Comparison of ENCODE assay signal across 9 mouse cellular contexts in genomic region chr1:80218268-80218667, GRCm38 (mm10). TPM values are rescaled to one million over a fixed set of nuclear protein-coding genes. Genes with fewer than 3 reads are reported as not detected.
DNase-seq lines count a peak whose midpoint lies in the region; ATAC-seq and TF ChIP-seq lines count a peak whose summit lies in the region.
"Had no signal": no experiment of that assay in that cellular context is flagged by ENCODE, and none has a peak within 500 bp of the region (broad histone marks: within the 10 kb centered on the region; RNA-seq: fewer than 3 reads in every experiment).

Gene Fam124b (minus strand): TSS chr1:80218473.

- no peak within 1 kb of the TSS for H3ac ChIP-seq in myocyte (ENCODE audit: control insufficient read depth, insufficient read length)

- no peak within 1 kb of the TSS for H3K4me3 ChIP-seq in heart, embryonic 15.5 days
- H3K4me3 ChIP-seq in myocyte = no peak within 1 kb of the TSS
- H3K4me3 ChIP-seq: megakaryocyte, embryonic 14.5 days had no signal

- WGBS in heart, embryonic 15.5 days = 52% methylated on average over 6 of the region's 6 CpGs

- peak; percentile 6 for DNase-seq in 3134 (ENCODE audit: extremely low read depth, insufficient read length, low spot score)
- DNase-seq in ZHBTc4 (ENCODE audit: low read depth, low spot score) = peak; percentile 45
- peak; percentile 55 for DNase-seq in kidney, postnatal 14 days
- no peak for DNase-seq in urinary bladder, postnatal 25 days (ENCODE audit: low spot score)
- DNase-seq in layer of hippocampus, postnatal 25 days (ENCODE audit: extremely low spot score in 1 of 2, low spot score in 1 of 2) = no peak
- DNase-seq in adrenal gland, adult 8-10 months = no peak

- no peaks in the 10 kb centered on the region for H3K4me1 ChIP-seq in heart, embryonic 15.5 days (replicated peaks)

- peak; percentile 86 for ATAC-seq in heart, embryonic 15.5 days (replicated peaks; ENCODE audit: insufficient number of reproducible peaks, insufficient read depth, low FRiP score, low read depth)

- H3K27ac ChIP-seq in heart, embryonic 15.5 days = peak within 1 kb of the TSS; percentile 45

- no peaks in the 10 kb centered on the region for H3K9me3 ChIP-seq in heart, embryonic 15.5 days (replicated peaks)

- H3K79me2 ChIP-seq in myocyte (ENCODE audit: control insufficient read depth, insufficient read depth) = no peaks in the 10 kb centered on the region

- no peak within 1 kb of the TSS for H3K4me2 ChIP-seq in heart, embryonic 15.5 days
- no peak within 1 kb of the TSS for H3K4me2 ChIP-seq in myocyte (ENCODE audit: low read depth)

- no peak for TF ChIP-seq POLR2A in myocyte (IDR thresholded peaks at IDR 0.05; ENCODE audit: insufficient read length, low read depth)

- no peaks in the 10 kb centered on the region for H3K36me3 ChIP-seq in heart, embryonic 15.5 days
- H3K36me3 ChIP-seq in myocyte (ENCODE audit: control insufficient read depth, insufficient read depth) = no peaks in the 10 kb centered on the region

- H3K9ac ChIP-seq in heart, embryonic 15.5 days = no peak within 1 kb of the TSS

- H3K27me3 ChIP-seq in heart, embryonic 15.5 days = no peaks in the 10 kb centered on the region
- H3K27me3 ChIP-seq in myocyte (ENCODE audit: control insufficient read depth, insufficient read depth, insufficient read length) = no peaks in the 10 kb centered on the region
- H3K27me3 ChIP-seq: megakaryocyte, embryonic 14.5 days had no signal

TF ChIP-seq in myocyte, 11 proteins besides CTCF, POLR2A, EP300 and RAD21:
- no peak for TF ChIP-seq POLR2AphosphoS2 (IDR thresholded peaks at IDR 0.05; ENCODE audit: insufficient read length, low read depth)
- TF ChIP-seq CEBPB (IDR thresholded peaks at IDR 0.05; ENCODE audit: insufficient read depth, poor library complexity, severe bottlenecking) = 0 out of 2 replicates have a peak, but pooled peaks have one; percentile 32
- no peak for TF ChIP-seq USF1 (IDR thresholded peaks at IDR 0.05; ENCODE audit: low read depth)

RNA-seq across cellular contexts. Expression of gene Fam124b, which starts in this region (rescaled TPM):
- 1.4 and 1.5 TPM in 2 replicates for polyA plus RNA-seq in heart, embryonic 15.5 days (2015; fragmentation: Nextera tagmentation; extraction: Ambion mirVana)
- 0.06 TPM for polyA plus RNA-seq in myocyte (2012; fragmentation: generic; extraction: Trizol)
- under 1 TPM; 0.47 to 0.94 TPM for total RNA-seq in layer of hippocampus, postnatal 25 days (2021)
- total RNA-seq in adrenal gland, adult 8-10 months (2022) = under 1 TPM; 0.11 to 0.15 (median 0.14) TPM

Comparison
In these comparisons a context has a peak if more than half of its experiments do, and no peak if none do; other contexts are left out.
1. DNase-seq: peak in 3134 (single experiment), ZHBTc4 (single experiment) and kidney, postnatal 14 days (single experiment); none in urinary bladder, postnatal 25 days (single experiment), layer of hippocampus, postnatal 25 days (0 of 2) and adrenal gland, adult 8-10 months (single experiment).